In genomic region chr5:20967942-20968341, GRCm38 (mm10) we compare ENCODE assay signal across 10 mouse cellular contexts. TPM values are rescaled to one million over a fixed set of nuclear protein-coding genes. Genes with fewer than 3 reads are reported as not detected.
DNase-seq lines count a peak whose midpoint lies in the region; ATAC-seq and TF ChIP-seq lines count a peak whose summit lies in the region.
"Had no signal": no experiment of that assay in that cellular context is flagged by ENCODE, and none has a peak within 500 bp of the region (broad histone marks: within the 10 kb centered on the region; RNA-seq: fewer than 3 reads in every experiment).

No protein-coding gene starts in this region.

- no peak overlapping the region for H3K4me2 ChIP-seq in hindbrain, embryonic 11.5 days (replicated peaks; ENCODE audit: low read depth, low read length)
- H3K4me2 ChIP-seq: embryonic facial prominence, embryonic 13.5 days; limb, embryonic 13.5 days had no signal

- no peak for TF ChIP-seq CTCF in Patski (IDR thresholded peaks at IDR 0.05)

- H3K27me3 ChIP-seq in hindbrain, embryonic 11.5 days (ENCODE audit: control insufficient read depth, insufficient read depth, low read length), result no peaks in the 10 kb centered on the region
- no peaks in the 10 kb centered on the region for H3K27me3 ChIP-seq in hindbrain, embryonic 10.5 days (ENCODE audit: insufficient read depth, poor library complexity, severe bottlenecking)
- no peaks in the 10 kb centered on the region for H3K27me3 ChIP-seq in Patski
- H3K27me3 ChIP-seq: embryonic facial prominence, embryonic 13.5 days; limb, embryonic 13.5 days had no signal

- peak; percentile 56; the same call in 1 of the 2 replicates for ATAC-seq in hindbrain, embryonic 11.5 days (ENCODE audit: low FRiP score)
- ATAC-seq in Patski, result peak; percentile 96
- peak; percentile 84 for ATAC-seq in monocyte, adult 5-6 weeks (replicated peaks; ENCODE audit: insufficient number of reproducible peaks, low FRiP score, low TSS enrichment, poor library complexity, severe bottlenecking)
- ATAC-seq in frontal cortex, adult (ENCODE audit: low TSS enrichment), result no peak

- no peak overlapping the region for H3K27ac ChIP-seq in hindbrain, embryonic 11.5 days (ENCODE audit: low read depth, low read length)
- H3K27ac ChIP-seq in hindbrain, embryonic 10.5 days, result no peak overlapping the region
- H3K27ac ChIP-seq: embryonic facial prominence, embryonic 13.5 days; limb, embryonic 13.5 days had no signal

- CTCF ChIA-PET in Patski (lab: Charles Lee), result interaction anchor here (1.0 to 4.3 kb wide), 9 partner anchors 11 to 265 kb away, joined by 3 to 35 read pairs (median 4); no protein-coding TSS in a partner anchor

- H3K9me3 ChIP-seq in hindbrain, embryonic 11.5 days (ENCODE audit: control insufficient read depth, low read length), result no peaks in the 10 kb centered on the region
- H3K9me3 ChIP-seq in hindbrain, embryonic 10.5 days, result no peaks in the 10 kb centered on the region
- H3K9me3 ChIP-seq: embryonic facial prominence, embryonic 13.5 days; limb, embryonic 13.5 days had no signal

- in situ Hi-C loops in Patski (cut with MboI; ENCODE audit: low pct_unique_long_range_greater_than_20kb), result loop anchor here (10.0 kb wide), 1 partner anchor 53 kb away; no protein-coding TSS in a partner anchor

- no peak overlapping the region for H3K9ac ChIP-seq in hindbrain, embryonic 11.5 days (ENCODE audit: low read depth, low read length)
- H3K9ac ChIP-seq: embryonic facial prominence, embryonic 13.5 days; limb, embryonic 13.5 days had no signal

- no peak overlapping the region for H3K4me3 ChIP-seq in hindbrain, embryonic 11.5 days (ENCODE audit: low read depth, low read length)
- H3K4me3 ChIP-seq in hindbrain, embryonic 10.5 days, result no peak overlapping the region
- H3K4me3 ChIP-seq: embryonic facial prominence, embryonic 13.5 days; limb, embryonic 13.5 days had no signal

- 54% methylated on average over 4 of the region's 4 CpGs for WGBS in hindbrain, embryonic 11.5 days
- WGBS in hindbrain, embryonic 10.5 days, result 56% methylated on average over 4 of the region's 4 CpGs

- no peaks in the 10 kb centered on the region for H3K36me3 ChIP-seq in hindbrain, embryonic 11.5 days (ENCODE audit: control insufficient read depth, insufficient read depth, low read length)
- no peaks in the 10 kb centered on the region for H3K36me3 ChIP-seq in hindbrain, embryonic 10.5 days
- H3K36me3 ChIP-seq: embryonic facial prominence, embryonic 13.5 days; limb, embryonic 13.5 days had no signal

- DNase-seq in hindbrain, embryonic 11.5 days (ENCODE audit: low spot score), result no peak
- no peak for DNase-seq in hindbrain, embryonic 10.5 days (ENCODE audit: low spot score)
- DNase-seq in Patski (ENCODE audit: low read depth, low spot score), result peak; percentile 56
- peak; percentile 57 for DNase-seq in kidney, adult 18-20 months
- DNase-seq in cerebellum, adult 11 months, result no peak
- DNase-seq in right cerebral cortex, postnatal 4 days, result no peak

- no peaks in the 10 kb centered on the region for H3K4me1 ChIP-seq in hindbrain, embryonic 11.5 days (replicated peaks; ENCODE audit: control insufficient read depth, insufficient read depth, low read length)
- H3K4me1 ChIP-seq in hindbrain, embryonic 10.5 days (replicated peaks), result no peaks in the 10 kb centered on the region; the same call in 1 of the 2 replicates
- H3K4me1 ChIP-seq: limb, embryonic 13.5 days had no signal

- POLR2A ChIA-PET in Patski (lab: Charles Lee), result no interaction called here

RNA-seq across cellular contexts. Expression of gene Rsbn1l, which starts 11.7 kb away (rescaled TPM):
- 5.8 and 7.3 TPM in 2 replicates for polyA plus RNA-seq in hindbrain, embryonic 11.5 days (2014; fragmentation: Nextera tagmentation; extraction: Ambion mirVana)
- polyA plus RNA-seq in hindbrain, embryonic 10.5 days (2016; fragmentation: Nextera tagmentation; extraction: Ambion mirVana), result 4.8 and 5.5 TPM in 2 replicates
- 12.8 TPM for polyA plus RNA-seq in Patski (2021)
- total RNA-seq in monocyte, adult 5-6 weeks (2017), result 46.5 to 65.5 TPM (median 51.9 TPM) in 3 replicates

Comparison
In these comparisons a context has a peak if more than half of its experiments do, and no peak if none do; other contexts are left out.
1. DNase-seq: peak in Patski (single experiment) and kidney, adult 18-20 months (single experiment); none in hindbrain, embryonic 11.5 days (single experiment), hindbrain, embryonic 10.5 days (single experiment), cerebellum, adult 11 months (single experiment) and right cerebral cortex, postnatal 4 days (single experiment).